Mouse (Mus musculus): Measurements from ENCODE around the gene Acod1. TPM values are rescaled to one million over a fixed set of nuclear protein-coding genes. Genes with fewer than 3 reads are reported as not detected.

Gene Acod1
- polyA plus RNA-seq, 1 experiment: 1.9 TPM

GRCm38 (mm10) chr14:103048292-103049086 lies 1.7 kb downstream of the Acod1 start:
- no peak overlapping the region for H3K4me3 ChIP-seq (ENCODE audit: insufficient read depth, low read length)
- TF ChIP-seq POLR2A (IDR thresholded peaks at IDR 0.05; ENCODE audit: borderline replicate concordance, low read depth, low read length) (no peak), CTCF (IDR thresholded peaks at IDR 0.05; ENCODE audit: low read depth, low read length) (no peak)
- H3K4me1 ChIP-seq (ENCODE audit: control insufficient read depth, insufficient read depth, low read length): peaks cover 45% of the 10 kb centered on the region
- H3K27ac ChIP-seq (ENCODE audit: insufficient read depth, low read depth, low read length): no peak overlapping the region

- Histone ChIP-seq H3K27ac (ENCODE audit: insufficient read depth, low read depth, low read length) (no peak overlapping the region; the same call in 1 of the 2 replicates), H3K4me3 (ENCODE audit: insufficient read depth, low read length) (no peak overlapping the region), H3K4me1 (ENCODE audit: control insufficient read depth, insufficient read depth, low read length) (peaks cover 41% of the 10 kb centered on the region)
- TF ChIP-seq CTCF (IDR thresholded peaks at IDR 0.05; ENCODE audit: low read depth, low read length) (peak; percentile 100), POLR2A (IDR thresholded peaks at IDR 0.05; ENCODE audit: borderline replicate concordance, low read depth, low read length) (no peak)
These were observed 4.5 kb downstream of the Acod1 start for GRCm38 (mm10) chr14:103051159-103051769.

- H3K4me3 ChIP-seq (ENCODE audit: insufficient read depth, low read length): no peak overlapping the region
- no peak for TF ChIP-seq CTCF (IDR thresholded peaks at IDR 0.05; ENCODE audit: low read depth, low read length)
- TF ChIP-seq POLR2A (IDR thresholded peaks at IDR 0.05; ENCODE audit: borderline replicate concordance, low read depth, low read length): no peak
- H3K4me1 ChIP-seq (ENCODE audit: control insufficient read depth, insufficient read depth, low read length): peaks cover 22% of the 10 kb centered on the region
- no peak overlapping the region for H3K27ac ChIP-seq (ENCODE audit: insufficient read depth, low read depth, low read length)
These were observed 8.0 kb downstream of the Acod1 start for GRCm38 (mm10) chr14:103054731-103055130.

- H3K4me1 ChIP-seq (ENCODE audit: control insufficient read depth, insufficient read depth, low read length): peaks cover 20% of the 10 kb centered on the region
- no peak overlapping the region for H3K4me3 ChIP-seq (ENCODE audit: insufficient read depth, low read length)
- no peak overlapping the region for H3K27ac ChIP-seq (ENCODE audit: insufficient read depth, low read depth, low read length)
- TF ChIP-seq POLR2A (IDR thresholded peaks at IDR 0.05; ENCODE audit: borderline replicate concordance, low read depth, low read length): no peak
These were observed 9.8 kb downstream of the Acod1 start for GRCm38 (mm10) chr14:103056601-103057000.

GRCm38 (mm10) chr14:103058998-103059397 lies 12.2 kb downstream of the Acod1 start:
- no peak overlapping the region for H3K4me3 ChIP-seq (ENCODE audit: insufficient read depth, low read length)
- no peak for TF ChIP-seq CTCF (IDR thresholded peaks at IDR 0.05; ENCODE audit: low read depth, low read length)
- no peak for TF ChIP-seq POLR2A (IDR thresholded peaks at IDR 0.05; ENCODE audit: borderline replicate concordance, low read depth, low read length)
- peaks cover 20% of the 10 kb centered on the region for H3K4me1 ChIP-seq (ENCODE audit: control insufficient read depth, insufficient read depth, low read length)
- H3K27ac ChIP-seq (ENCODE audit: insufficient read depth, low read depth, low read length): peak overlapping the region; percentile 78

GRCm38 (mm10) chr14:103059495-103059894 lies 12.7 kb downstream of the Acod1 start:
- H3K4me1 ChIP-seq (ENCODE audit: control insufficient read depth, insufficient read depth, low read length): peaks cover 20% of the 10 kb centered on the region
- H3K4me3 ChIP-seq (ENCODE audit: insufficient read depth, low read length): no peak overlapping the region
- TF ChIP-seq CTCF (IDR thresholded peaks at IDR 0.05; ENCODE audit: low read depth, low read length) (0 out of 2 replicates have a peak, but pooled peaks have one; percentile 16), POLR2A (IDR thresholded peaks at IDR 0.05; ENCODE audit: borderline replicate concordance, low read depth, low read length) (no peak)
- H3K27ac ChIP-seq (ENCODE audit: insufficient read depth, low read depth, low read length): peak overlapping the region; percentile 78

GRCm38 (mm10) chr14:103065294-103066167 lies 18.8 kb downstream of the Acod1 start:
- Histone ChIP-seq H3K4me3 (ENCODE audit: insufficient read depth, low read length) (no peak overlapping the region), H3K27ac (ENCODE audit: insufficient read depth, low read depth, low read length) (no peak overlapping the region), H3K4me1 (ENCODE audit: control insufficient read depth, insufficient read depth, low read length) (peaks cover 12% of the 10 kb centered on the region)
- TF ChIP-seq CTCF (IDR thresholded peaks at IDR 0.05; ENCODE audit: low read depth, low read length) (peak; percentile 60), POLR2A (IDR thresholded peaks at IDR 0.05; ENCODE audit: borderline replicate concordance, low read depth, low read length) (no peak)

- H3K27ac ChIP-seq (ENCODE audit: insufficient read depth, low read depth, low read length): peak overlapping the region; percentile 97
- TF ChIP-seq CTCF (IDR thresholded peaks at IDR 0.05; ENCODE audit: low read depth, low read length) (no peak), POLR2A (IDR thresholded peaks at IDR 0.05; ENCODE audit: borderline replicate concordance, low read depth, low read length) (no peak)
- H3K4me1 ChIP-seq (ENCODE audit: control insufficient read depth, insufficient read depth, low read length): peaks cover 18% of the 10 kb centered on the region
- H3K4me3 ChIP-seq (ENCODE audit: insufficient read depth, low read length): peak overlapping the region; percentile 62
These were observed 22.7 kb downstream of the Acod1 start for GRCm38 (mm10) chr14:103069465-103069863.

GRCm38 (mm10) chr14:103069864-103070611 lies 23.3 kb downstream of the Acod1 start, which contains the start of gene Cln5:
Gene Cln5, plus strand, starts transcription at chr14:103070216.
- Histone ChIP-seq H3K4me1 (ENCODE audit: control insufficient read depth, insufficient read depth, low read length) (peaks cover 18% of the 10 kb centered on the region), H3K4me3 (ENCODE audit: insufficient read depth, low read length) (peak within 1 kb of the TSS; percentile 79), H3K27ac (ENCODE audit: insufficient read depth, low read depth, low read length) (peak within 1 kb of the TSS; percentile 97)
- TF ChIP-seq POLR2A (IDR thresholded peaks at IDR 0.05; ENCODE audit: borderline replicate concordance, low read depth, low read length): no peak

Measured in bone marrow macrophage, adult 2 months (primary cell).